In the genomic region with DNA sequence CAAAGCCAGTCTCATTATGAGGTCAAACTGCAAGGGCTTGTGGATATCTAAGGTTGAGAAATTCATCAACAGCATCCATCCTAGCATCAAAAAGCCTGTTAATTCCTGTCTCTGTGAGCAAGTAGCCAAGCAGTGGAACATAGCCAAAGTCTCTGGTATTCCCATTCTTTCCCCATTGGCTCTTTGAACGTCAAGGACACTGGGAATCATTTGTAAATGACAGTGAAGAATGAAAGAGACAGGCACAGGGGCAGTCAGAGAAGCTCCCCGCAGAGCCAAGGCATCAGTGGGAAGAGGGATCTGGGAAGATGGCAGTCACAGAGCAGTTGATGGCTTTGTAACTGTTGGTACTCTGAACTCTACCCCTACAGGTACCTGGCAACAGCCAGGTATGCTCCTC, we compare ENCODE assay signal across 28 mouse cellular contexts. TPM values are rescaled to one million over a fixed set of nuclear protein-coding genes. Genes with fewer than 3 reads are reported as not detected.
DNase-seq lines count a peak whose midpoint lies in the region; ATAC-seq and TF ChIP-seq lines count a peak whose summit lies in the region.
"Had no signal": no experiment of that assay in that cellular context is flagged by ENCODE, and none has a peak within 500 bp of the region (broad histone marks: within the 10 kb centered on the region; RNA-seq: fewer than 3 reads in every experiment).

No protein-coding gene starts in this region.

- TF ChIP-seq CTCF in testis, adult 2 months (IDR thresholded peaks at IDR 0.05; ENCODE audit: control insufficient read depth, insufficient read depth, insufficient replicate concordance, low read depth, low read length): no peak

- no peak overlapping the region for H3K4me3 ChIP-seq in hindbrain, embryonic 14.5 days (replicated peaks; ENCODE audit: low read length)
- no peak overlapping the region for H3K4me3 ChIP-seq in hindbrain, embryonic 12.5 days
- H3K4me3 ChIP-seq in testis, adult 2 months (ENCODE audit: control insufficient read depth, low read depth, low read length): peak overlapping the region; percentile 75
- H3K4me3 ChIP-seq: embryonic facial prominence, embryonic 13.5 days; erythroblast, embryonic 14.5 days; heart, embryonic 12.5 days; kidney, embryonic 15.5 days; midbrain, embryonic 10.5 days had no signal

- H3K27me3 ChIP-seq in hindbrain, embryonic 14.5 days (ENCODE audit: control insufficient read depth, insufficient read depth, low read length): no peaks in the 10 kb centered on the region
- H3K27me3 ChIP-seq in hindbrain, embryonic 12.5 days: no peaks in the 10 kb centered on the region
- H3K27me3 ChIP-seq in testis, adult 2 months (ENCODE audit: control insufficient read depth, insufficient read depth, low read length): no peaks in the 10 kb centered on the region
- H3K27me3 ChIP-seq: embryonic facial prominence, embryonic 13.5 days; heart, embryonic 12.5 days; kidney, embryonic 15.5 days had no signal

- DNase-seq in adrenal gland, postnatal 10 days: peak; percentile 38
- no peak for DNase-seq in adrenal gland, postnatal 4 days (ENCODE audit: low spot score in 2 of 2)
- no peak for DNase-seq in hindbrain, embryonic 14.5 days (ENCODE audit: low spot score)
- no peak for DNase-seq in testis, postnatal 10 days (ENCODE audit: low spot score)
- DNase-seq in liver: no peak
- DNase-seq in kidney, adult 9 months: no peak
- DNase-seq: cerebellum, adult 11-12 months; cerebellum, postnatal 14 days; embryo, embryonic 11 days; gastrocnemius, postnatal 10 days; heart, adult 11 months; heart, postnatal 10 days; left cerebral cortex, postnatal 4 days; lung, adult 18-20 months; lung, postnatal 10 days; right cerebral cortex, postnatal 14 days; thymus, postnatal 25 days had no signal

- no peak overlapping the region for H3K9ac ChIP-seq in hindbrain, embryonic 14.5 days
- H3K9ac ChIP-seq in hindbrain, embryonic 12.5 days: no peak overlapping the region
- H3K9ac ChIP-seq: embryonic facial prominence, embryonic 13.5 days; heart, embryonic 12.5 days; kidney, embryonic 15.5 days had no signal

- no peak; the same call in 1 of the 2 replicates for TF ChIP-seq POLR2A in testis, adult 2 months (IDR thresholded peaks at IDR 0.05; ENCODE audit: control insufficient read depth, low read depth, low read length)

- no peaks in the 10 kb centered on the region for H3K9me3 ChIP-seq in hindbrain, embryonic 14.5 days (ENCODE audit: control insufficient read depth, low read length)
- H3K9me3 ChIP-seq in hindbrain, embryonic 12.5 days (replicated peaks): no peaks in the 10 kb centered on the region
- H3K9me3 ChIP-seq: embryonic facial prominence, embryonic 13.5 days; heart, embryonic 12.5 days; kidney, embryonic 15.5 days; midbrain, embryonic 10.5 days had no signal

- H3K4me1 ChIP-seq in hindbrain, embryonic 14.5 days (replicated peaks; ENCODE audit: control insufficient read depth, insufficient read depth, low read length): peaks cover 9% of the 10 kb centered on the region
- H3K4me1 ChIP-seq in hindbrain, embryonic 12.5 days: peaks cover 5% of the 10 kb centered on the region; the same call in 1 of the 2 replicates
- no peaks in the 10 kb centered on the region; the same call in none of the 2 replicates for H3K4me1 ChIP-seq in testis, adult 2 months (ENCODE audit: control insufficient read depth, insufficient read depth, low read length)
- H3K4me1 ChIP-seq: embryonic facial prominence, embryonic 13.5 days; kidney, embryonic 15.5 days; midbrain, embryonic 10.5 days had no signal

- no peaks in the 10 kb centered on the region for H3K36me3 ChIP-seq in hindbrain, embryonic 14.5 days (replicated peaks; ENCODE audit: control insufficient read depth, insufficient read depth)
- H3K36me3 ChIP-seq in hindbrain, embryonic 12.5 days: no peaks in the 10 kb centered on the region
- H3K36me3 ChIP-seq in testis, adult 2 months (ENCODE audit: control insufficient read depth, insufficient read depth, low read length): no peaks in the 10 kb centered on the region
- H3K36me3 ChIP-seq: embryonic facial prominence, embryonic 13.5 days; heart, embryonic 12.5 days; kidney, embryonic 15.5 days; midbrain, embryonic 10.5 days had no signal

- no peak overlapping the region for H3K27ac ChIP-seq in hindbrain, embryonic 14.5 days
- no peak overlapping the region for H3K27ac ChIP-seq in hindbrain, embryonic 12.5 days
- no peak overlapping the region; the same call in 1 of the 2 replicates for H3K27ac ChIP-seq in testis, adult 2 months (ENCODE audit: control insufficient read depth, insufficient read depth, low read depth, low read length)
- H3K27ac ChIP-seq: embryonic facial prominence, embryonic 13.5 days; kidney, embryonic 15.5 days; midbrain, embryonic 10.5 days had no signal

- WGBS in hindbrain, embryonic 14.5 days: 30% methylated on average over 2 of the region's 2 CpGs
- WGBS in hindbrain, embryonic 12.5 days: 39% methylated on average over 2 of the region's 2 CpGs

- ATAC-seq in hindbrain, embryonic 14.5 days (ENCODE audit: low FRiP score): peak; percentile 32; the same call in 1 of the 2 replicates
- no peak for ATAC-seq in hindbrain, embryonic 12.5 days (ENCODE audit: low FRiP score)
- ATAC-seq: CD4-positive, CD25-positive, alpha-beta regulatory T cell, adult 4 months; forebrain, embryonic 14.5 days; intestine, postnatal 0 days had no signal

- H3K4me2 ChIP-seq in hindbrain, embryonic 14.5 days (replicated peaks): no peak overlapping the region
- no peak overlapping the region for H3K4me2 ChIP-seq in hindbrain, embryonic 12.5 days (replicated peaks)
- H3K4me2 ChIP-seq: embryonic facial prominence, embryonic 13.5 days; heart, embryonic 12.5 days; kidney, embryonic 15.5 days; liver, embryonic 11.5 days had no signal

RNA-seq across cellular contexts. Expression of gene Cttnbp2, which starts 46.9 kb away (rescaled TPM):
- 10 to 100 TPM; 40.4 to 54.0 TPM for total RNA-seq in adrenal gland, postnatal 10 days (2021)
- total RNA-seq in adrenal gland, postnatal 4 days (2021): 10 to 100 TPM; 65.0 to 74.0 TPM
- 47.4 and 48.7 TPM in 2 replicates for polyA plus RNA-seq in hindbrain, embryonic 14.5 days (2014; fragmentation: Nextera tagmentation; extraction: Ambion mirVana)
- polyA plus RNA-seq in hindbrain, embryonic 12.5 days (2016; fragmentation: Nextera tagmentation; extraction: Ambion mirVana): 36.7 and 40.0 TPM in 2 replicates
- 1.2 and 1.3 TPM in 2 replicates for polyA plus RNA-seq in testis, adult 2 months (2012; rRNA removed)
- polyA plus RNA-seq: erythroblast, embryonic 14.5 days had no signal

Comparison
In these comparisons a context has a peak if more than half of its experiments do, and no peak if none do; other contexts are left out.
1. RNA of gene Cttnbp2, which starts 46.9 kb away (polyA plus RNA-seq): 47.4 to 48.7 TPM in hindbrain, embryonic 14.5 days and 36.7 to 40.0 TPM in hindbrain, embryonic 12.5 days; 1.2 to 1.3 TPM in testis, adult 2 months; every median in the first group is over 10 times any median in the second.